Mouse (Mus musculus) forebrain, postnatal 0 days (tissue): ENCODE measurements around the gene Irf3. TPM values are rescaled to one million over a fixed set of nuclear protein-coding genes. Genes with fewer than 3 reads are reported as not detected.
A peak's percentile ranks its signal among the peaks of the same experiment; 100 is the strongest.

Source experiments
- ATAC-seq: fragments of 200-750 bp; cut with Nextera tagmentation; 2 replicates; pipeline ENCODE4 v1.8.0; 2017; ENCODE audit warnings: mild to moderate bottlenecking, moderate library complexity
- DNase-seq: peaks from one replicate; pipeline ENCODE4 v3.0.0-alpha.2; 2015
- H3K27ac ChIP-seq: fragments of 300-500 bp; sonication (generic); 2 replicates; pipeline ENCODE4 v1.5.1; 2014; ENCODE audit warnings: low read depth, mild to moderate bottlenecking, antibody characterized with exemption, low read length, moderate library complexity, mixed read lengths
- H3K27me3 ChIP-seq: fragments of 300-500 bp; sonication (generic); 2 replicates; pipeline ENCODE4 v1.6.1; 2014; ENCODE audit warnings: mild to moderate bottlenecking, low read length, mixed read lengths; ENCODE audit not compliant: insufficient read depth
- H3K36me3 ChIP-seq: fragments of 300-500 bp; sonication (generic); 2 replicates; pipeline ENCODE4 v1.6.1; 2014; ENCODE audit warnings: mild to moderate bottlenecking, moderate library complexity; ENCODE audit not compliant: insufficient read depth
- H3K4me1 ChIP-seq: fragments of 300-500 bp; sonication (generic); 2 replicates; pipeline ENCODE4 v1.6.1; 2014; ENCODE audit warnings: antibody characterized with exemption; ENCODE audit not compliant: insufficient read depth
- H3K4me2 ChIP-seq: fragments of 300-500 bp; sonication (generic); 2 replicates; pipeline ENCODE4 v1.6.1; 2014; ENCODE audit warnings: low read depth, mild to moderate bottlenecking, moderate library complexity
- H3K4me3 ChIP-seq: fragments of 300-500 bp; sonication (generic); 2 replicates; pipeline ENCODE4 v1.5.1; 2014; ENCODE audit warnings: low read depth, low read length, mixed read lengths
- H3K9ac ChIP-seq: fragments of 300-500 bp; sonication (generic); 2 replicates; pipeline ENCODE4 v1.6.1; 2014; ENCODE audit warnings: mild to moderate bottlenecking
- H3K9me3 ChIP-seq: fragments of 300-500 bp; sonication (generic); 2 replicates; pipeline ENCODE4 v1.6.1; 2016; ENCODE audit warnings: low read length
- CTCF ChIP-seq: sonication (generic); IDR thresholded peaks from 2 replicates; pipeline ENCODE4 v1.5.1; 2016; ENCODE audit warnings: antibody characterized with exemption, control low read depth, low read depth
- WGBS: fragments of 180-500 bp; shearing (Covaris S2); extraction: QIAGEN DNeasy Blood & Tissue Kit; methylation state at CpG from one replicate; pipeline ENCODE4 v1.1.7; 2014; 5-methylcytosine and 5-hydroxymethylcytosine counted together
- polyA plus RNA-seq: library from polyadenylated mRNA; unstranded; fragments of >200 nt; fragmentation: Nextera tagmentation; extraction: Ambion mirVana; gene quantifications from 2 replicates; pipeline ENCODE4 v1.2.1, GENCODE M21; 2015
- total RNA-seq: library from RNA; depleted of rRNA; stranded (reverse); fragments of >200 nt; gene quantifications from 2 replicates; pipeline ENCODE4 v1.2.3, GENCODE M21; 2014

Irf3 gene
- total and polyA plus RNA-seq, 2 experiments from 2014 or later = 23.1 to 39.7 TPM

DNA sequence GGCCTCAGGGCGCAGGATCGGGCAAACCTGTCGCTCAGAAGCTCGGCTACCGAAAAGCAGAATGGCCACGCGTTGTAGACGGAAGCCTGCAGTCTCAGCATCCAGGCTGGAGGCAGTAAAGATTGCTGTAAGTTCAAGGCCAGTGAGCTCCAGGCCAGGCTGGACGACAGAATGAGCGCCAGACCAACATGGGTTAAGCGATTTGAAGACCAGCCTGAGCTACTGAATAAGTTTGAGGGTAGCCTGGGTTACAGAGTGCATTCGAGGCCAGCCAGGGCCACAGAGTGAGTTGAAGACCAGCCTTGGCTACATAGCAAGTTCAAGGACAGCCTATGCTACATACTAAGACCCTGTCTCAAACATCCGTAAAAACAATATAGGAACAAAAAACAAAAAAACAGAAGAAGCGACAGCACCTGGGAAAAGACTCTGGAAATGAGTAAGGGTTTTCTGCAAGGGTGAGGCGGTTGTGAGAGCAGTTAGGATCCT, 536 bp downstream of the Irf3 start:
- TF ChIP-seq CTCF = no peak
- peaks cover 29% of the 10 kb centered on the region for H3K36me3 ChIP-seq
- H3K4me3 ChIP-seq = peak overlapping the region; percentile 53
- DNase-seq (no peak), ATAC-seq (no peak)
- WGBS = 5% methylated on average over 15 of the region's 15 CpGs
- peak overlapping the region; percentile 88 for H3K4me2 ChIP-seq
- H3K27ac ChIP-seq = peak overlapping the region; percentile 80
- peak overlapping the region; percentile 62 for H3K9ac ChIP-seq
- peaks cover 4% of the 10 kb centered on the region; the same call in 1 of the 2 replicates for H3K4me1 ChIP-seq
- H3K27me3 ChIP-seq = no peaks in the 10 kb centered on the region
- no peaks in the 10 kb centered on the region for H3K9me3 ChIP-seq

DNA sequence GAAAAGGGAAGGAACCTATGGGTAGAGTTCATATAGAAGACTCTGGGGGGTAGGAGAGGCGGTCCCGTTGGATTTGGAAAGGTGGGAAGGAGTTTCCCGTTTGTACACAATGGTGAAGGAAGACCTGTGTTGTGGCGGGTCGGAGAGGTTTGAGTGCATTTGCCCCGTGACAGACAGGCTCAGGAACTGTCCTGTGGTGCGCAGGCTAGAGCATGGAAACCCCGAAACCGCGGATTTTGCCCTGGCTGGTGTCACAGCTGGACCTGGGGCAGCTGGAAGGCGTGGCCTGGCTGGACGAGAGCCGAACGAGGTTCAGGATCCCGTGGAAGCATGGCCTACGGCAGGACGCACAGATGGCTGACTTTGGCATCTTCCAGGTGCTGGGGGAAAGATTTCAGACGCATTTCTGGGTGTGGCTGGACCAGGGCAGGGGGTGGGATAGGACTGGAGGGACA, 1.1 kb downstream of the Irf3 start, which contains the start of gene Bcl2l12:
Gene Bcl2l12 (minus strand): TSS at position 212 of the 455 bp plus-strand sequence.
- Histone ChIP-seq H3K27ac (peak within 1 kb of the TSS; percentile 80), H3K4me2 (peak within 1 kb of the TSS; percentile 88), H3K9ac (peak within 1 kb of the TSS; percentile 62), H3K4me1 (peaks cover 4% of the 10 kb centered on the region; the same call in 1 of the 2 replicates), H3K9me3 (no peaks in the 10 kb centered on the region), H3K4me3 (peak within 1 kb of the TSS; percentile 53), H3K36me3 (peaks cover 35% of the 10 kb centered on the region), H3K27me3 (no peaks in the 10 kb centered on the region)
- no peak for TF ChIP-seq CTCF
- ATAC-seq (no peak), DNase-seq (no peak)
- 4% methylated on average over 18 of the region's 18 CpGs for WGBS

DNA sequence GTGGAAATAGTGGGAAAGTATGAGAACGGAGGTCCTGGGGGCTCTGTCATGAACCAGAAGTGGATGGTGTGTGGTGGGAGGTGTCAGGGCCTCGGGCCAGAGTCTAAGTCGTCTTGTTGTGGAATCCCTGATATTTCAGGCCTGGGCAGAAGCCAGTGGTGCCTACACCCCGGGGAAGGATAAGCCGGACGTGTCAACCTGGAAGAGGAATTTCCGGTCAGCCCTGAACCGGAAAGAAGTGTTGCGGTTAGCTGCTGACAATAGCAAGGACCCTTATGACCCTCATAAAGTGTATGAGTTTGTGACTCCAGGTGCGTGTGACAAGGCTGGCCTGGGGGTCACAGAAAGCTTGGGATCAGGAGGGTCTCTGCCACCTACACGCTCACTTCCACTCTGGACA, 2.3 kb downstream of the Irf3 start:
- TF ChIP-seq CTCF = no peak
- H3K9me3 ChIP-seq = no peaks in the 10 kb centered on the region
- peaks cover 45% of the 10 kb centered on the region for H3K36me3 ChIP-seq

DNA sequence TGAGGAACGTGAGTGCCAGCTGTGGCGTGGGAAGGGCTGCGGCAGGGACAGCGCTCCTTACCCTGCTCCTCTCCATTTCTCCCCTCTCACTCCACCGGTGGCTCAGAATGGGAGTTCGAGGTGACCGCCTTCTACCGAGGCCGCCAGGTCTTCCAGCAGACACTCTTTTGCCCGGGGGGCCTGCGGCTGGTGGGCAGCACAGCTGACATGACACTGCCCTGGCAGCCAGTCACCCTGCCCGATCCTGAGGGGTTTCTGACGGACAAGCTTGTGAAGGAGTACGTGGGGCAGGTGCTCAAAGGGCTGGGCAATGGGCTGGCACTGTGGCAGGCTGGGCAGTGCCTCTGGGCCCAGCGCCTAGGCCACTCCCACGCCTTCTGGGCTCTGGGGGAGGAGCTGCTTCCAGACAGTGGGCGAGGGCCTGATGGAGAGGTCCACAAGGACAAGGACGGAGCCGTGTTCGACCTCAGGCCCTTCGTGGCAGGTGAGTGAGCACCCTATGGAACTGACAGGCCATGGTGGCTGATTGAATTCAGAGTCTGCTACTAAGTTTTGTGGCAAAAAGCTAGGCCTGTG, 3.2 kb downstream of the Irf3 start:
- Histone ChIP-seq H3K4me2 (no peak overlapping the region), H3K4me1 (peaks cover 4% of the 10 kb centered on the region; the same call in 1 of the 2 replicates), H3K27ac (no peak overlapping the region), H3K9ac (no peak overlapping the region), H3K27me3 (no peaks in the 10 kb centered on the region), H3K36me3 (peaks cover 51% of the 10 kb centered on the region), H3K4me3 (no peak overlapping the region), H3K9me3 (no peaks in the 10 kb centered on the region)
- ATAC-seq = no peak
- TF ChIP-seq CTCF = no peak
- DNase-seq = no peak
- WGBS = 84% methylated on average over 21 of the region's 21 CpGs

More for the DNA sequence above, 2.3 kb downstream of the Irf3 start:
- no peak overlapping the region for H3K4me3 ChIP-seq
- WGBS = 86% methylated on average over 11 of the region's 11 CpGs
- H3K4me2 ChIP-seq = no peak overlapping the region
- H3K27ac ChIP-seq = no peak overlapping the region
- no peaks in the 10 kb centered on the region for H3K27me3 ChIP-seq
- no peak overlapping the region for H3K9ac ChIP-seq
- ATAC-seq (no peak), DNase-seq (no peak)
- H3K4me1 ChIP-seq = peaks cover 4% of the 10 kb centered on the region; the same call in 1 of the 2 replicates

- no peak overlapping the region for H3K4me3 ChIP-seq
- H3K36me3 ChIP-seq = peaks cover 70% of the 10 kb centered on the region
- no peak overlapping the region for H3K4me2 ChIP-seq
- DNase-seq (no peak), ATAC-seq (no peak)
- TF ChIP-seq CTCF = no peak
- no peaks in the 10 kb centered on the region for H3K27me3 ChIP-seq
- no peak overlapping the region for H3K27ac ChIP-seq
- 84% methylated on average over 7 of the region's 7 CpGs for WGBS
- H3K9ac ChIP-seq = no peak overlapping the region
- H3K4me1 ChIP-seq = peaks cover 4% of the 10 kb centered on the region; the same call in 1 of the 2 replicates
- H3K9me3 ChIP-seq = no peaks in the 10 kb centered on the region
Observed at GRCm38 (mm10) chr7:45002440-45002839, 5.0 kb downstream of the Irf3 start.

GRCm38 (mm10) chr7:45004546-45004945, 7.1 kb downstream of the Irf3 start:
- WGBS = 83% methylated on average over 3 of the region's 3 CpGs
- Histone ChIP-seq H3K27ac (no peak overlapping the region), H3K9me3 (no peaks in the 10 kb centered on the region), H3K4me1 (no peaks in the 10 kb centered on the region), H3K27me3 (no peaks in the 10 kb centered on the region), H3K4me2 (no peak overlapping the region), H3K4me3 (no peak overlapping the region), H3K9ac (no peak overlapping the region), H3K36me3 (peaks cover 91% of the 10 kb centered on the region)
- ATAC-seq = no peak
- no peak for TF ChIP-seq CTCF
- DNase-seq = no peak

DNA sequence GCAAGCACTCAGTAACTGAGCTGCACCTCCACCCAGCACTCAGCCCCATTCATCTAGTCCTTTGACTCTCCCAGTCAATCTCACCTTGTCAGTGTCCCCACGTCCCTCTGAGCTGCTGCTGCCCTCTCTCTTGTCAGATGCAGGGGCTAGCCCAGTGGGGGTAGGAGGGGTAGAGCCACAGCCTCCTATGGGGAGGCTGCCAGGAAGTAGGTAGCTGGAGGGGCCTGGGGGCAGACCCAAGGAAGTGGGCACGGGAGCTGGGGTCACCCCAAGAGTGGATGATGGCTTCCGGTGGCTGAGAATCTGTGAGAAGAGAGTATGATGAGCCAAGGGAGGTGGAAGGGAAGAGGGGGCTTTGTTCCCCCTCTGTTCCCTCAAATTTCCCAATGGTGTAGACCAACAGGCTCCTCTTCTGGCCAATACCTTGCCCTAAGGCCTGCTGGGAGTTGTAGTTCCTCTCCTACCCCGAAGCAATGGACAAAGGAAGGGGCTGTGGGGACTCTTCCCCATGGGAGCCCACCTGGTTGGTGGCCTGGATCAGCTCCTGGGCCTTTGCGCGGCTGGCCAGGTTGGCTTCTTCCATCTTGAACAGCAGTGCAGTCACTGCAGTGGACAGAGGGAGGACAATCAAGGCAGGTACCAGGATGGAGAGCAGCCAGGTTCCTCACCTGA, 8.0 kb downstream of the Irf3 start:
- no peak for TF ChIP-seq CTCF
- no peaks in the 10 kb centered on the region for H3K4me1 ChIP-seq
- H3K9ac ChIP-seq = no peak overlapping the region
- no peak overlapping the region for H3K4me2 ChIP-seq
- no peak overlapping the region for H3K27ac ChIP-seq
- H3K27me3 ChIP-seq = no peaks in the 10 kb centered on the region
- H3K36me3 ChIP-seq = peaks cover 96% of the 10 kb centered on the region
- 92% methylated on average over 6 of the region's 6 CpGs for WGBS
- H3K4me3 ChIP-seq = no peak overlapping the region
- no peaks in the 10 kb centered on the region for H3K9me3 ChIP-seq
- ATAC-seq (no peak), DNase-seq (no peak)
